25 mouse cellular contexts compared by ENCODE assay signal in genomic region chr13:33532814-33533213, GRCm38 (mm10). TPM values are rescaled to one million over a fixed set of nuclear protein-coding genes. Genes with fewer than 3 reads are reported as not detected.
"Had no signal": no experiment of that assay in that cellular context is flagged by ENCODE, and none has a peak within 500 bp of the region (broad histone marks: within the 10 kb centered on the region; RNA-seq: fewer than 3 reads in every experiment).

No protein-coding gene starts in this region.

- H3K4me3 ChIP-seq: liver, embryonic 15.5 days; lung, embryonic 15.5 days; midbrain, embryonic 13.5 days; midbrain, embryonic 15.5 days; neural tube, embryonic 12.5 days; stomach, embryonic 15.5 days had no signal

- H3K9me3 ChIP-seq: liver, embryonic 15.5 days; lung, embryonic 15.5 days; stomach, embryonic 15.5 days had no signal

- ATAC-seq: liver, postnatal 0 days; lung, postnatal 0 days; midbrain, embryonic 13.5 days; midbrain, embryonic 15.5 days had no signal

- H3K36me3 ChIP-seq: liver, embryonic 15.5 days; lung, embryonic 15.5 days; midbrain, embryonic 13.5 days; midbrain, embryonic 15.5 days; neural tube, embryonic 12.5 days; stomach, embryonic 15.5 days had no signal

- H3K27ac ChIP-seq: liver, embryonic 15.5 days; lung, embryonic 15.5 days; macrophage; midbrain, embryonic 13.5 days; midbrain, embryonic 15.5 days; neural tube, embryonic 12.5 days; stomach, embryonic 15.5 days; stomach, postnatal 0 days had no signal

- H3K9ac ChIP-seq: liver, embryonic 15.5 days; liver, postnatal 0 days; lung, embryonic 15.5 days; midbrain, embryonic 13.5 days; midbrain, embryonic 15.5 days; neural tube, embryonic 12.5 days; stomach, embryonic 15.5 days had no signal

- H3K4me2 ChIP-seq: liver, embryonic 15.5 days; lung, embryonic 15.5 days; midbrain, embryonic 11.5 days; midbrain, embryonic 13.5 days; midbrain, embryonic 15.5 days; neural tube, embryonic 12.5 days; stomach, embryonic 15.5 days had no signal

- DNase-seq: liver, postnatal 0 days; lung, adult 2 months; lung, postnatal 14 days; lung, postnatal 36 days; right cerebral cortex, postnatal 14 days; thymus, postnatal 14 days; thymus, postnatal 36 days had no signal

- H3K4me1 ChIP-seq: liver, embryonic 15.5 days; lung, embryonic 15.5 days; midbrain, embryonic 13.5 days; midbrain, embryonic 15.5 days; neural tube, embryonic 12.5 days; stomach, embryonic 15.5 days had no signal

- H3K27me3 ChIP-seq: liver, embryonic 15.5 days; lung, embryonic 15.5 days; midbrain, embryonic 13.5 days; midbrain, embryonic 15.5 days; neural tube, embryonic 12.5 days; stomach, embryonic 15.5 days had no signal

RNA-seq across cellular contexts. Expression of gene Serpinb9g, which starts 48.2 kb away (rescaled TPM):
- total RNA-seq: megakaryocyte-erythroid progenitor cell, adult 5-6 weeks; midbrain, postnatal 0 days; monocyte, adult 5-6 weeks; neutrophil, adult 5-6 weeks had no signal
- polyA plus RNA-seq: liver, embryonic 15.5 days; liver, postnatal 0 days; lung, adult 2 months; lung, embryonic 15.5 days; lung, postnatal 0 days; macrophage; midbrain, embryonic 11.5 days; midbrain, embryonic 13.5 days; midbrain, embryonic 15.5 days; midbrain, postnatal 0 days; neural tube, embryonic 12.5 days; neural tube, embryonic 14.5 days; spleen, adult 2 months; stomach, embryonic 15.5 days; stomach, postnatal 0 days; testis, adult 2 months; thymus, postnatal 0 days had no signal
